Mouse (Mus musculus): ENCODE measurements around the gene Elovl6. TPM values are rescaled to one million over a fixed set of nuclear protein-coding genes. Genes with fewer than 3 reads are reported as not detected.

Gene Elovl6
- polyA plus RNA-seq, 1 experiment from 2014 or later: 28.3 TPM

DNA sequence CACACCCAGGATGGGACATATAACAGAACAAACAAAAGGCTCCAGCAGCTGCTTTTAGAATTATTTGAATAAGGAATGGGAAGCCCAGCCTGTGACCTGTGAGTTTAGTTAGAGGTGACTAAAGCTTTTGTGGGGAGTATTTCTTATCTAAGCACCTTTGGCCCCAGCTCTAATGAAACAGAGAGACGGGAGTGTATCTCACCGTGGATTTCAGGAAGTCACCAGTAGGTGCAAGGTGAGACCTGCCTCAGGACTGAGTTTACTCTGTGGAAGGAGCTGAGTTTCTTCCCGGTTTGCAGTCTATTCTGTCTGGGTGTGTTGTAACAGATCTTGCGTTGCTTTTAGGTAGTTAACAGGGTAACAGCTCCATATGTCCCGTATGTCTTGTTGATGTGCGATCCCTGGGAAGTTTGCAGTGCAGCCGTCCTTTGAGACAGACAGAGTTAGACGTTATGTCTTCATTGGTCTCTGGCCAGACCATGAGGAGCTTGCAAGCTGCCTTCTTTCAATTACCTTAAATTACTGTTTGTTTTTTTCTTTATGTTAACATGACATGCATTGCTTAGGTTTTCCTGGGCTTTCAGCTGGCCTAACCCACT is 15.8 kb downstream of the Elovl6 start:
- 64% methylated on average over 8 of the region's 8 CpGs for WGBS
- H3K9ac ChIP-seq (ENCODE audit: low read depth, low read length): no peak overlapping the region
- no peak overlapping the region for H3K27ac ChIP-seq (ENCODE audit: low read depth, low read length)
- no peak overlapping the region for H3K4me3 ChIP-seq (ENCODE audit: low read depth, low read length)
- H3K4me1 ChIP-seq (replicated peaks; ENCODE audit: control insufficient read depth, insufficient read depth, low read length): peaks cover 18% of the 10 kb centered on the region
- no peak overlapping the region for H3K4me2 ChIP-seq
- H3K9me3 ChIP-seq (ENCODE audit: control insufficient read depth, low read length): no peaks in the 10 kb centered on the region; the same call in 1 of the 2 replicates
- peaks cover 4% of the 10 kb centered on the region; the same call in 1 of the 2 replicates for H3K36me3 ChIP-seq (ENCODE audit: control insufficient read depth, insufficient read depth, low read length)
- DNase-seq (ENCODE audit: low spot score): no peak
- ATAC-seq (replicated peaks; ENCODE audit: low FRiP score): 0 out of 2 replicates have a peak, but pooled peaks have one; percentile 16
- H3K27me3 ChIP-seq (replicated peaks; ENCODE audit: control insufficient read depth, insufficient read depth, low read length): no peaks in the 10 kb centered on the region

DNA sequence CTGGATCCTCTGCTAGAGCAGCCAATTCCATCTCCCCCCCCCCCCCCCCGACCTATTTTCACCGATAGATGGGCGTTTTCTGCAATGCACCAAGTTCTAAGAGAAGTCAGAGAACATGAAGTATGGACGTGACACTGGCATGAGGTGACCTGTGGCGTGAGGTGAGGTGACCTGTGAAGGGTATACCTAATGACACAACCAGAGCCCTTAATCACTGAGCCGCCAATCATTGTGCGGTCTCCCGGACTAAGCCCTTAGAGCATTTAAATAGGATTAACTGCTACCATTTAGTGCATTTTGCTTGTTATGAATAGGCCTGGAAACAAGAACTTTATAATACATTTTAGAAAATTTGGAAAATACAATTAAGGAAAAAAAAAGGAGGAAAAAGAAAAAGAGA is 16.6 kb downstream of the Elovl6 start:
- no peaks in the 10 kb centered on the region for H3K9me3 ChIP-seq (ENCODE audit: control insufficient read depth, low read length)
- ATAC-seq (replicated peaks; ENCODE audit: low FRiP score) (no peak), DNase-seq (ENCODE audit: low spot score) (no peak)
- 72% methylated on average over 8 of the region's 8 CpGs for WGBS
- no peak overlapping the region for H3K4me3 ChIP-seq (ENCODE audit: low read depth, low read length)
- no peaks in the 10 kb centered on the region for H3K36me3 ChIP-seq (ENCODE audit: control insufficient read depth, insufficient read depth, low read length)
- no peak overlapping the region for H3K27ac ChIP-seq (ENCODE audit: low read depth, low read length)
- H3K9ac ChIP-seq (ENCODE audit: low read depth, low read length): no peak overlapping the region
- peaks cover 20% of the 10 kb centered on the region for H3K4me1 ChIP-seq (replicated peaks; ENCODE audit: control insufficient read depth, insufficient read depth, low read length)
- H3K4me2 ChIP-seq: no peak overlapping the region
- H3K27me3 ChIP-seq (replicated peaks; ENCODE audit: control insufficient read depth, insufficient read depth, low read length): no peaks in the 10 kb centered on the region

DNA sequence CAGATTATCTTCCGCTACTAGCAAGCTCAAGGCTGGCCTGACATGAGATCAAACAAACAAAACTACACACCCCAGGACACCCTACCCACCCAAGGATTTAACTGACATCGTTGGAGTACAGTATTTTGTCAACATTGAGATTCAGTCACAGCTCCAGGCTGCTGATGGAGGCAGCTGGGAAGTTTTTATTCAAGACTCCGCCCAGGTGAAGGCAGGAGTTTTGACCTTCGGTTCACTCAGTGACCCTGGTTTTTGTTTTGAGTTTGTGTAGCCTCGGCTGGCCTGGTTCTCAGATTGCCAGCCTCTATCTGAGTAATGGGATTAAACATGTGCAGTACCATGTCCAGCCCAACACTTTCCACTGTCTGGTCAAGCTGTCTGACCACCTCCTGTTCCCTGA is 17.4 kb downstream of the Elovl6 start:
- Histone ChIP-seq H3K27ac (ENCODE audit: low read depth, low read length) (no peak overlapping the region), H3K4me2 (no peak overlapping the region), H3K9ac (ENCODE audit: low read depth, low read length) (no peak overlapping the region; the same call in 1 of the 2 replicates), H3K9me3 (ENCODE audit: control insufficient read depth, low read length) (no peaks in the 10 kb centered on the region), H3K4me3 (ENCODE audit: low read depth, low read length) (no peak overlapping the region), H3K36me3 (ENCODE audit: control insufficient read depth, insufficient read depth, low read length) (no peaks in the 10 kb centered on the region), H3K27me3 (replicated peaks; ENCODE audit: control insufficient read depth, insufficient read depth, low read length) (no peaks in the 10 kb centered on the region), H3K4me1 (replicated peaks; ENCODE audit: control insufficient read depth, insufficient read depth, low read length) (peaks cover 20% of the 10 kb centered on the region)
- DNase-seq (ENCODE audit: low spot score): no peak
- no peak for ATAC-seq (replicated peaks; ENCODE audit: low FRiP score)
- 67% methylated on average over 5 of the region's 5 CpGs for WGBS

DNA sequence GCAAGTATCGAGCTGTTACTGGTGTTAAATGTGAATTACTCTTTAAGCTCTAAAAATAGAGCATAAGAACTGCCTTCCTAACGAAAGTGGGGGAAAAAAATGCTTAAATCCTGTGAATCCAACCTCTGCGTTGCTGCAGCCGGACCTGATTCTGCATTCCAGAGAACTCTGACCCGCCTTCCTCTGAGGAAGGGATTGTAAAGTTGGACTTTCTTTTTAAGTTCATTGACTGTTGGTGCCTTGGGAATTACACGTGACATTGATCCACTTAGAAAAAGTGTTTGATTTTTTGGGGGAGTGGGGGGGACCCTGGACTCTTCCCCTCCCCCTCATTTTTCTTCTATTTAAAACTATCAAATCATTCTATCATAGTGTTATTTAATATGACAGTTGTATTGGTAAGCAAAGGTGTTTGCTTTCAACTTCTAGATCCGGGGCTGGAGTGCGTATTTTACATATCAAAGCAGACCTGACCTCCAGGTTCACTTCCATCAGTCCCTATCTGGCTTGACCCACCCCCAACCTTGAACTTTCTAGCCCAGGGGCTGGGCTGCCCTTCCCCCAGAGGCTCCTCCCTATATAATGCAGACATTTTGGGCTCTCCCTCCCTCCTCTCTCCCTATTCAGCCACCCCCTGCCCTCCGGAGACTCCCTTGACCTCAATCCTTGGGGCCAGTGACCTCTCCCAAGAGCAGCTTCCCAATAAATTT is 19.6 kb downstream of the Elovl6 start:
- WGBS: 67% methylated on average over 9 of the region's 9 CpGs
- H3K27me3 ChIP-seq (replicated peaks; ENCODE audit: control insufficient read depth, insufficient read depth, low read length): no peaks in the 10 kb centered on the region
- no peak overlapping the region for H3K9ac ChIP-seq (ENCODE audit: low read depth, low read length)
- ATAC-seq (replicated peaks; ENCODE audit: low FRiP score) (no peak), DNase-seq (ENCODE audit: low spot score) (no peak)
- H3K36me3 ChIP-seq (ENCODE audit: control insufficient read depth, insufficient read depth, low read length): no peaks in the 10 kb centered on the region
- no peaks in the 10 kb centered on the region for H3K9me3 ChIP-seq (ENCODE audit: control insufficient read depth, low read length)
- no peak overlapping the region for H3K27ac ChIP-seq (ENCODE audit: low read depth, low read length)
- H3K4me1 ChIP-seq (replicated peaks; ENCODE audit: control insufficient read depth, insufficient read depth, low read length): peaks cover 20% of the 10 kb centered on the region
- H3K4me2 ChIP-seq: no peak overlapping the region
- no peak overlapping the region for H3K4me3 ChIP-seq (ENCODE audit: low read depth, low read length)

DNA sequence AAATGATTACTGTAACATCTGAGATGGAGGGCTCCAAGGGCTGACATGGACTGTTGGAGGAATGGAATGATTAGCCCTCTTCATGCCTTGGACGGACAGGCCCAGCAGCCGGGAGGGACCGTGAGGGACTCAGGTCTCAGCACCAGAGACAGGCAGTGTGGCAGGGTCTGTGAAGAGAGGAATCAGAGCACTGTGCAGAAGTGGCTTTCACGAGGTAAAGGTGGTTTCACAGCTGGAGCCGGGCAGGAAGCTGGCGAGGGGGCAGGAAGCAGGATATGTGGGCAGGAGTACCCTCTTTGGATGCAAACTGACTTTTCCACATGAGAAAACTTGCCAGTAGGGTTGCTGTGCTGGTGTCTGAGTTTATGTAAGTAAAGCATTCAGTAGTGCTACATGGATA is 20.2 kb downstream of the Elovl6 start:
- Histone ChIP-seq H3K4me3 (ENCODE audit: low read depth, low read length) (no peak overlapping the region), H3K9me3 (ENCODE audit: control insufficient read depth, low read length) (no peaks in the 10 kb centered on the region), H3K4me1 (replicated peaks; ENCODE audit: control insufficient read depth, insufficient read depth, low read length) (peaks cover 20% of the 10 kb centered on the region), H3K27me3 (replicated peaks; ENCODE audit: control insufficient read depth, insufficient read depth, low read length) (no peaks in the 10 kb centered on the region), H3K27ac (ENCODE audit: low read depth, low read length) (no peak overlapping the region), H3K9ac (ENCODE audit: low read depth, low read length) (no peak overlapping the region), H3K36me3 (ENCODE audit: control insufficient read depth, insufficient read depth, low read length) (no peaks in the 10 kb centered on the region), H3K4me2 (no peak overlapping the region)
- ATAC-seq (replicated peaks; ENCODE audit: low FRiP score): no peak
- 64% methylated on average over 6 of the region's 6 CpGs for WGBS
- DNase-seq (ENCODE audit: low spot score): no peak

DNA sequence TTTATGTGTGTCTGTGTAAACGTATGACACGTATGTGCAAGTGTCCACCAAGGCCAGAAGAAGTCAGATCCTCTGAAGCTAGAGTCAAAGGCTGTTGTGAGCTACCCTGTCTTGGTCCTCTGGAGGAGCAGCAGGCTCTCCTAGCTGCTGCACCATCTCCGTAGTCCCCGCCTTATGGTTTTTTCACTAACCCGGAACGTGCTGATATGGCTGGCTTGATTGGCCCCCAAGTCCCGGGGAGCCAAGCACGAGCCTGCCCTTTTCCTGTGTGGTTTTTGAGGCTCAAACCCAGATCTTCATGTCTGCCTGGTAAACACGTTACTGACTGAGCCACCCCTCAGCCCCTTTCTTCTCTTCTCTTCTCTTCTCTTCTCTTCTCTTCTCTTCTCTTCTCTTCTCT is 21.0 kb downstream of the Elovl6 start:
- H3K9ac ChIP-seq (ENCODE audit: low read depth, low read length): no peak overlapping the region
- H3K27me3 ChIP-seq (replicated peaks; ENCODE audit: control insufficient read depth, insufficient read depth, low read length): no peaks in the 10 kb centered on the region
- no peak overlapping the region for H3K27ac ChIP-seq (ENCODE audit: low read depth, low read length)
- H3K4me2 ChIP-seq: peak overlapping the region; percentile 5; the same call in 1 of the 2 replicates
- DNase-seq (ENCODE audit: low spot score) (no peak), ATAC-seq (replicated peaks; ENCODE audit: low FRiP score) (peak; percentile 86)
- H3K4me1 ChIP-seq (replicated peaks; ENCODE audit: control insufficient read depth, insufficient read depth, low read length): peaks cover 20% of the 10 kb centered on the region
- H3K4me3 ChIP-seq (ENCODE audit: low read depth, low read length): no peak overlapping the region
- no peaks in the 10 kb centered on the region for H3K36me3 ChIP-seq (ENCODE audit: control insufficient read depth, insufficient read depth, low read length)
- WGBS: 41% methylated on average over 9 of the region's 9 CpGs
- H3K9me3 ChIP-seq (ENCODE audit: control insufficient read depth, low read length): no peaks in the 10 kb centered on the region

DNA sequence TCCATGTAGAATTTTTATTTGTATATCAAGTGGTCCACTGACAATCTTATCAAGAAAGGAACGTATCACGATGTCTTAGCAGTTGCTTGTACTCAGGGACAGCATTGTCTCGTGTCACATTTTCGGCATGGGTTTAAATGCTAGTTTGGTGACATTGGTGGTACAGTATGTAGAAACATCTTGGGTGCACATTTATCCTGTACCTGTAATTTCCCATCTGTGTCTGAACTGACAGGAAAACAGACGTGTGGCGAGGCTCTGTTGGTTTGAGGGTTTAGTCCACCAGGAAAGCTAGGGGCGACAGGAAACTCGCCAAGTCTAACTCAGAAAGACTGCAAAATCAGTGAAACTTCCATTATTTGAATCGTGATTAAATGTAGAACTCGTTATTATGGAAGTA is 21.5 kb downstream of the Elovl6 start:
- ATAC-seq (replicated peaks; ENCODE audit: low FRiP score) (no peak), DNase-seq (ENCODE audit: low spot score) (no peak)
- Histone ChIP-seq H3K36me3 (ENCODE audit: control insufficient read depth, insufficient read depth, low read length) (no peaks in the 10 kb centered on the region), H3K9me3 (ENCODE audit: control insufficient read depth, low read length) (no peaks in the 10 kb centered on the region), H3K27ac (ENCODE audit: low read depth, low read length) (no peak overlapping the region), H3K4me2 (no peak overlapping the region), H3K4me3 (ENCODE audit: low read depth, low read length) (no peak overlapping the region), H3K27me3 (replicated peaks; ENCODE audit: control insufficient read depth, insufficient read depth, low read length) (no peaks in the 10 kb centered on the region), H3K4me1 (replicated peaks; ENCODE audit: control insufficient read depth, insufficient read depth, low read length) (peaks cover 20% of the 10 kb centered on the region), H3K9ac (ENCODE audit: low read depth, low read length) (no peak overlapping the region)
- 61% methylated on average over 10 of the region's 10 CpGs for WGBS

DNA sequence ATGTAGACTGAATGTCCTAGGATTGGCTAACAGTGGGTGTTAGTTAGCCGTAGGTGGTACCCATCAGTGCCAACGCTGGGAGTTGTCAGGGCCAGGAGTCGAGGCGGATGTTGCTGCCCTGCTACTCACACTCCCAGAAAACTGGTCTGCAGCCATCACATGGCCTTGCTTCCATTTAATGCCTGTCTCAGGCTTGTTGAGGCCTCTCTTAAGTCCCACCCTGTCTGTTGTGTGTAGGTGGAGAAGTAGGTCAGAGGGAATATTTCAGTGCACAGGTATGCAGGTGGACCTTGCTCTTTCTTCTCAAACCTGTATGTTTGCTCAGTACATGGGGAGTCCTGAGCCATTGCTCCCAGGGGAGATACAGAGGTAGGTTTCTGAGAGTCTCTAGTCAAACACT is 22.3 kb downstream of the Elovl6 start:
- H3K9me3 ChIP-seq (ENCODE audit: control insufficient read depth, low read length): no peaks in the 10 kb centered on the region
- peak overlapping the region; percentile 11; the same call in 1 of the 2 replicates for H3K4me2 ChIP-seq
- no peak overlapping the region for H3K27ac ChIP-seq (ENCODE audit: low read depth, low read length)
- H3K36me3 ChIP-seq (ENCODE audit: control insufficient read depth, insufficient read depth, low read length): no peaks in the 10 kb centered on the region
- H3K9ac ChIP-seq (ENCODE audit: low read depth, low read length): no peak overlapping the region
- H3K4me1 ChIP-seq (replicated peaks; ENCODE audit: control insufficient read depth, insufficient read depth, low read length): peaks cover 19% of the 10 kb centered on the region
- H3K4me3 ChIP-seq (ENCODE audit: low read depth, low read length): no peak overlapping the region
- DNase-seq (ENCODE audit: low spot score) (no peak), ATAC-seq (replicated peaks; ENCODE audit: low FRiP score) (no peak)
- 81% methylated on average over 4 of the region's 4 CpGs for WGBS
- no peaks in the 10 kb centered on the region for H3K27me3 ChIP-seq (replicated peaks; ENCODE audit: control insufficient read depth, insufficient read depth, low read length)

DNA sequence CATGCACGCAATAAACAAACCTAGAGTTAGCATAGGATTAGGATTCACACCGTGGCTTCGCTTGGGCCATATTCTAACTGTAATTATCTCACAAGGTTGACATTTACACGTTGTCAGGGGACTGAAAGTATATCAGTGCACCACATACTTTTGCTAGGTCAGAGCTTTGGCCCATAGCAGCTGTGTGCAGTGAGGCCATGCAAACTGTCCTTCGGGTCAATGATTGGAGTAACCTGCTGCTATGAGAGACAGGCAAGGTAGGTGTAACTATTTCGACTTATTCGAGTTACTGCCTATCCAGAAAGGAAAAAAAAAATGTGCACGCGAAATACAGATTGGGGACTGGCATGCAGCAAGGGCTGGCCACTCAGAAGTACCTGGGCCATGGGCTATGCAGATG is 24.9 kb downstream of the Elovl6 start:
- ATAC-seq (replicated peaks; ENCODE audit: low FRiP score) (no peak), DNase-seq (ENCODE audit: low spot score) (no peak)
- Histone ChIP-seq H3K4me1 (replicated peaks; ENCODE audit: control insufficient read depth, insufficient read depth, low read length) (peaks cover 12% of the 10 kb centered on the region), H3K9me3 (ENCODE audit: control insufficient read depth, low read length) (no peaks in the 10 kb centered on the region), H3K4me2 (no peak overlapping the region), H3K36me3 (ENCODE audit: control insufficient read depth, insufficient read depth, low read length) (no peaks in the 10 kb centered on the region), H3K27me3 (replicated peaks; ENCODE audit: control insufficient read depth, insufficient read depth, low read length) (no peaks in the 10 kb centered on the region), H3K27ac (ENCODE audit: low read depth, low read length) (no peak overlapping the region), H3K4me3 (ENCODE audit: low read depth, low read length) (no peak overlapping the region), H3K9ac (ENCODE audit: low read depth, low read length) (no peak overlapping the region)
- WGBS: 83% methylated on average over 9 of the region's 9 CpGs
